Mouse (Mus musculus) spleen, adult 18-20 months (tissue): ENCODE results near the gene Frmd4b.

Source experiments
- DNase-seq, 2 experiments: peaks; one replicate each; pipeline ENCODE4 v3.0.0; 2022; ENCODE audit warnings: mixed read lengths in 2 of 2

Gene Frmd4b

DNA sequence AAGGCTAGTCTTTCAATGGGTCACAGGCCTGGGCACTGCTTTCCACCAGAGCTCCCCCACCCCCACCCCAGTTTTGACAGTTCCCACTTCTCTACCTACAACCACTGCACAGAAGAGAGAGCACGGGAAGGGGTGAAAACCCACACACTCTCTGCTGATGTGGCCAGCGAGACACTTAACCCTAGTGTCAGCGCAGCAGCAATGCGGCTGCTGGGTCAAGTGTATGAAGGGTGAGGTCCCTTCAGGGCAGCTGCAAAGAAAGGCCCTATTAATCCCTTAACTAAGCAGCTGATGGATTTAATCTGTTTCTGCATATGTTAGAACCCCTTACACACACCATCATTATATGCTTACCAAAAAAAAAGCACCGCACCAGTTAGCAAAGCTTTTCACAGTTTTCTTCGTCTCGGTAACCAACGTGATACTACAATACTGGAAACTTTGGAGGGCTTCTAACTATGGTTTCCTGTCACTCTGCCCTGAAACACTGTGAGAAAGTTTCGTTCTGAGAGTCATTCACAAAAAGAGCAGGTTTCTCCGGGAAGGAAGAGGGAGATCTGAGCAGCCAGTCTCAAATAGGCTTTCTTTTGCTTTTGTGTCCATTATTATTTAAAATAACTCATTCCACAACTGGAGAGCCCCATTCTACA is 264.7 kb downstream of the Frmd4b start:
- no peak for DNase-seq

DNA sequence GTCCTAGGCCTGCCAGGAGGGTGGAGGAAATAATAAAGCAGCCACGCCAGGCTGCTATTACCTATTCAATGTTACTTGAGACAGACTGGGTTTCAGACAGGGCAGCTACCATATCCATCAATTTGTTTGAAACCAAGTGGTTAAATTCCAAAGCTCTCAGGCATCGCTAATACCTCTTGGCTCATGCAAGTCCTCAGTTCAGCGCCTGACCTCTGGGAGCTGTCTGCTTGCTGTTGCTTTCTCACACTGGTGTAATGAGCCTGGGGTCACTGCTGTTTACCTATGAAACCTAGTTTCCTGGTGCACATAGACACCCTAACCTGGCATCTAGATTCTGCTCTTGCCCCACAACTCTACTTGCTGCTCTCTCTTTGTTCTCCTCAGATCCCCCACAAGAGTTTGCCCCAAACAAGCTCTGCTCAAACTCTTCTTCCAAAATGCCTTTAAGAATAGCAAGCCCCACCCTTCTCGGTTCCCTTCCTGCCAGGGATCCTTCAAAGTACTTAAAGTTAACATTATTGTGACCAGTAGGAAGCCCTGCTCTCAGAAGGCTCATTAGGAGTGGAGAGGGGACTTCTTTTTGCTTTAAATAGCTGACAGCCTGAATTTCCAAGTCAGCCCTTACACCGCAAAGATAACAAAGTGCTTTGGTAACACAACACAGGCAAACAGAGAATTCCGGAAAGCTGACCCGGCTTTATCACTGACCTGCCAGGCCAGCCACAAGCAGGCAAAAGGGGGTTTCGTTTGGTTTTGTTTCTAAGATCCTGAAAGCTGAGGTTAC is 267.8 kb downstream of the Frmd4b start:
- DNase-seq: no peak

DNA sequence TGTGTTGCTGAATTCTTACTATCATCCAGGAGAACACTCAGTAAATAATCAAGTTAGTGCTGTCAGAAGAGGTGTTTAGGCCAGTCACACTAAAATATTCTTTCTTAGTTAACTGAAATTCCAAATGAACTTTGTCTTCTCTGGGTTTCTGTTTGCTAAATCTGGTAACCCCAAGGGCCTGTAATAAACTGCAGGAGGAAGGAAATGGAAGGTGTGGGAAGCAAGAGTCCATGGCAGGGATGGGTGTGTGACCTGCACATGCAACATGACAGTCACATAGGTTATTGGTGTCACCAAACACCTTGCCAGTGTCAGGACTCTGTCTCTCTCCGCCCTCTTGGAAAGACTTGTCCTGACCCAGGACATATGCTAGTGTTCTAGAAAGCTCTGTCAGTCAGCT is 270.4 kb downstream of the Frmd4b start:
- no peak for DNase-seq

DNA sequence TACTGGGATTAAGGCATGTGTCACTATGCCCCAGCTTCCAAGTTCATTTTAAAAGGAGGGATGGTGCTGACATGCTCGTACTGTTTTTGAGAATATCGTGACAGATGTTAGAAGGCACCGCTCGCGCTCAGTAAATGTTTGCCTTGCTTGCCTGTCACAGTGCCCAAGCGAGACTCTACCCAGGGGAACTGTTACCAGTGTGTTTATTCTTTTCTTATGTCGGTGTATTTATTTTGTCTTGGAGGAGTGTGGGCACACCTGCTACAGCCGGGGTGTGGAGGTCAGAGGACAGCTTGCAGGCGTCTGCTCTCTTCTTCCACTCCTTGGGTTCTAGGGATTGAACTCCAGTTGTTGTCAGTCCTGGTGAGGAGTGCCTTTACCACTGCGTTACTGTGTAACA is 270.8 kb downstream of the Frmd4b start:
- no peak for DNase-seq

DNA sequence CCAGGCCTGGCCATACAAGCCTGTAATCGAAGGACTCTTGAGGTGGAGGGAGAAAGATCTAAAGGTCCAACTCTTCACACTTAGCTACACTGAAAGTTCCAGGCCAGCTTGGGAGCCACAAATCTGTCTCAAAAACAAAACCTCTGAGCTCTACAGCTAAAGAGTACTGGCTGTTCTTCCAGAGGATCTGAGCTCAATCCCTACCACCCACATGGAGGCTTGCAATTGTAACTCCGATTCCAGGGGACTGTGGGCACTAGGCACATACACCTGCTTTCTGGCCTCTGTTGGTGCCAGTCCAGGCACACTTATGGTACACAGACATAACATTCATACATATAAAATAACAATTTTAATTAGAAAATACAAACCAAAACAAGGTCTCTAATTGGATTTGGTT is 271.4 kb downstream of the Frmd4b start:
- DNase-seq: no peak

DNA sequence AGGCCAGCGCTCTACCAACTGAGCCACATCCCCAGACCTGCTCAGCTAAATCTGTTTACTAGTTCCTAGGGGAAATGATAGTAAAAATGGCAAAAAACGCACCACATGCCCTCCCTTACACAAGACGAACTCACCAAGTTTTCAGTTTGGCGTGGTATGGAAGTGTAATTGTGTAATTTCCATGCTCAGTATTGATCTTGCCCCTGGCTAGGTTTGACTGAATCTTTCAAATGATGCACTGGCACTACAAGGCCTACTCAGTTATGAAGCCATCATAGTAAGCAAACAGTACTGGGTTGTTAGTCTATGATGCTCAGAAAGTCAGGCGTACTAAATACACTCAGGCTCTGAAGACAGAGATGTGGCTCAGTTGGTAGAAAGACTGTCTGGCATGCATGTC is 275.2 kb downstream of the Frmd4b start:
- DNase-seq: no peak

DNA sequence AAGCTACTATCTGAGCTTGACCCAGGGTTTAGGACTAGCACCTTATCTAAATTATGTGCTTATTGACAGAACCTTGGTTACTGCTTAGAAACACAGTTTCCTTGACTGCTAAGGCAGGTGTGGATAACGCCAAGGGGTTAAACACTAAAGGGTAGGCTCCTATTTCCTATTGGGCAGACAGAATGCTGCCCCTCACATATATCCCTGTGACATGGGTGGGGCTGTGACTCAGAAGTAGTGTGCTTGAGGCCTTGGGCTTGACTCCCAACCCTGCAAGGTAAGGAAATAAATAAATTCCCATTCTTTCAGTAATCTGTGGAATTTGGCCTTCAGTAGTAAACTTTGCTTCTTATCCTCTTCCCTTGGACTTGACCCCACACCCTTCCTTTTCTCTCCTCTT is 275.7 kb downstream of the Frmd4b start:
- no peak for DNase-seq

DNA sequence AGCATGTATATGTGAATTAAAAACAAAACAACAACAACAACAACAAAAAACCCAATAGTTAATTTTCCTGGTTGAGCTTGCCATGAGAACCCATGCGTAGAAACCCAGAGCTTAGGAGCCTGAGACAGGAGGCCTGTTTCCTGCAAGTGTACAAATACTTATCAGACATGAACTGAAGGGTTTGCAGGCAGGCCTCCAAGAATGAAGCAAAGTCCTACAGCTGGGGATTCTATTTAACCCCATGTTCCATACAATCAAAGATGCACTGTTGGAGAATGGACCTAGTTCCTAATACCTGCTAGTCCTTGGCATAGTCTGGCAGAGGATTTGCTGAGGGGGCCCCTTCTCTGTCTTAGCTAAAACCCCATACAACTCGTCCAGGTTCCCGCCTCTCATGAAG is 276.2 kb downstream of the Frmd4b start:
- DNase-seq: no peak

DNA sequence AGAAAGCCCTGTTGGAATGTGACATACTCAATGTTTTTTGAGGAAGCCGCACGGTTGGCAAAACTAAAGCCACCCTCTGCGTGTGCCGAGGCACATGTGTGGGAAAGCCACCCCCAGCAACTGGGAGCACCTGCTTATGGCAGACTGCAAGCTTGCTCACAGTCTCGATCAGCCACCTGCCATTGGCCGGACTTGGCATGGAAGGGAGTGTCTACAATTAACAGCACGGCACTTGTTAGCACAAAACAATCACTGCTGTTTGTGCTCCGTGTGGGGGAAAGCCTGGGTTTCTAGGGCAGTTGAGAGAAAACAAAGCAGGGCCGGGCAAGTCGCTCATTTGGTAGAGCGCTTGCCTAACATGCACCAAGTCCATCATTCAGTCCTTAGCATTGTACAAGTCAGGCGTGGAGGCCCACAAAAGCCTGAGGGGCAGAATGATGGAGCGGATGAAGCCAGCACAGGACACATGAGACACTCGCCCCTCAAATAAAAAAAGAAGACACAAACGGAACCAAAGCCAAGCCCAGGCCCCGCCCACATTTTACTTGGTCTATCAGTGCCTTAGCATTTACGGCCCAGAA is 277.0 kb downstream of the Frmd4b start:
- DNase-seq: no peak

DNA sequence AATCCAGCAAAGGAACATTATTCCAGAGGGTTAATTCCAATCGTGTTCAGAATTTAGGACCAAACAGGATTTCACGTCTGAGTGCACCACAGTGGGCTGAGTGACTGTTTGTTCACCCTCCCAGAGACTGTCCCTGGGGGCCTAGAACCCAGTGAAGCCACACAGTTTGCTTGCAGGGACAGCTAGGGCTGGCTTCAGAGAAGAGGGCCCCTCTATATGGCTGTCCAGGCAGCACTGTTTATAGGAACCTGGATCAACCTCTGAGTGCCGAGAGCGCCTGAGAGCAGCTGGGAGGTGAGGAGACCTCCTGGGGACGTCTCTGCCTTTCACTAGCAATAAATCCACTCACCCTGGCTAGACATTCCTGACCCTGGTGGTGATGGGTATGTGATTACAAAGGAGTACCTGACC is 278.1 kb downstream of the Frmd4b start:
- DNase-seq: no peak

DNA sequence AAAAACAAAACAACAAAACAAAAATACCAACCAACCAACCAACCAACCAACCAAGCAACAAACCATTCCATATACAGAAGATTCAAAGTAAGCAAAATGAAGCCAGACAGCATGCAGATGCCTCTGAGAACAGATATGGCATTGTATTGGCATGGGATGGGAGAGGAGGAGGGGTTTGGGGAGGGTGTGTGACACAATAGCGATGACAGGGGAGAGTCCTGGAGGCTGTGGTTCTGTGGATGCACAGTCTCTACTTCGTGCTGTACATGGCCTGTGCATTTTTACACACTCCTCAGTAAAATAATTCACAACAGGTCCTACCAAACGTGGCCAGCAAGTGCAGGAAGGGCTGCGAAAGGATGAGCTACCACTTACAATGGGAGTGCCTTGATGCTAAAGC is 278.5 kb downstream of the Frmd4b start:
- no peak for DNase-seq

DNA sequence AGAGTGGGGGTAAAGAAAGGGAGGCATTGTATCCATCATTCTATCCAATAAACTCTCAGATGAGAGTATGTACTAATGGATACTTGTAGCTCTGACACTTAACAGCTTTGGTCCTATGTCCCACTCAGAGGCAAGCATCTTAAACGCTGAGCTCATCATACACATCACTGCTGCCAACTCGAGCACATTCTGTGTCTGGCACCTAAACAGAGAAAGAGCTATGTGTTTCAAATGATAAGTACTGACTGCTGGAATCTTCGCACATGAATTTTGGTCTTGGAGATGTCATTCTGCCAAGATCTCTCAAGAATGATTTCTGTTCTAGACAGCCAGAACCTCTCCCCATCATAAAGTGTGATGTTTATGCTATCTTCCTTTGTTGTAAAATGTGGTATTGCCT is 284.0 kb downstream of the Frmd4b start:
- no peak for DNase-seq

DNA sequence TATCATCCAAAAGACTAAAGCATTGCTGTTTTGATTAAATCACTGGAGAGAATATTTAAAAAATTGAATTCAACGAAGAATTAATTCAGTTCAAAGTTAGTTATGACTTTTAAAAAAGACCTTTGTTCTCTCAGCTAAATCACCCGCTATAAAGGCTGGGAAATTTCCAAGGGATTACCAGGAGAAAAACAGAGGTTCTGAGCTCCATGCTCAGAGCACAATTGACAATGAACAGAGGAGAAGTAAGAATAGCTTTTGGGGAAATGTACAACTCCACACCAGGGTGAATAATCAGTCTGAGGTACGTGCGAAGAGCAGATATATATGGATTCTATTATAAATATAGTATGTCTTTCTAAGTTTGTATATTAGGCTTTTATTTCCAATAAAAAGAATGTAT is 293.4 kb downstream of the Frmd4b start:
- DNase-seq: no peak

DNA sequence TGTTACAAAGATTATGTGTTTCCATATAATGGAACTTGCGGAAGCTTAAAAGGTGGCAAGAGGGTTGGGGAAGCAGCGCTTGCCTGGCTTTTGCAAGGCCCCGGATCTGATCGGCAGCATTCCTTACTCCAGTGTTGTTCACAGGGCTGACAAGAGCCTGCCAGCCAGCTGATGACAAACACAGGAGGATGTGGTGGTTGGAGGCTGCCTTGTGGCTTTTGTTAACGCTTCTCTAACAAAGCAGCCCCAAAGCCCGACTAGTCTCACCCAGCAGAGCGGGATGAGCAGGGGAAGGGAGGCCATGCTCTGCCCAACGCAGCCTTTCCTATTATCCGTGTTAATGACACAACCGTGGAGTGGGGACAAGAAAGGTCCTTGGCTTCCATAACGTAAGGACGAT is 295.2 kb downstream of the Frmd4b start:
- no peak for DNase-seq

DNA sequence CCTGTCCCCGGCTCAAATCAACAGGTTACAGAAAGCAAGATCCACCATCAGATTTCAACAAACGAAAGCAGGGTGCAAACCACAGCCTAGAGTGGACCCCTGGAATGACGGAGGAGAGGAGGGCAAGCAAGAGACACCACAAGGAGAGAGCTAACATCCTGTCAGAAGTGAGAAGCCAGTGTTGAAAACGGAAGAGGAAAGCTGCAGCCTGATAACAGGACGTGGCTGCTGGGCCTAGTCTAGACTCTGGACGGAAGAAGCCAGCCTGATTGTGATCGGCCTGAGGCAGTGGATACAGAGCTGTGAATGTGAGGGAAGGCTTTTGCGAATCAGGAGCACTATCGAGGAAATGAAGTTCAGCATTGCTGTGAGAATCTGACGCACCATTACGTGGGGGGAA is 296.2 kb downstream of the Frmd4b start:
- DNase-seq: no peak

DNA sequence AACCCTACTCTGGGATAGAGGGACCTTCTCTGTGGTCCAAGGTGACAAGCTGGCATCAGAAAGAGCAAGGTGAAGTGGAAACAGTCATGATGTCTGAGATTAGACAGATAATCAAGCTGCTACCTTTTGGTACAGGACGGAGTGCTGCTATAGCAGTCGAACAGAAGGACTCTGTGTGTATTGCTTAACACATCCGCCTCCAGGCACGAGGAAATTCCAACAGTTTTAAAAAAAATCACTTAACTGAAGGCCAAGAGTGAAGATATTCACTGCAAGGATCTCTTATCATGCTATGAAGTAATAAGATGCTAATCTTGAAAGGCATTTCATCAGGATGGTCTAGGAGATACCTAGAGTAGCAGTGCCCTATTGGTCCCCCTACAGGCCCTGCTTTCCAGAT is 298.3 kb downstream of the Frmd4b start:
- no peak for DNase-seq

DNA sequence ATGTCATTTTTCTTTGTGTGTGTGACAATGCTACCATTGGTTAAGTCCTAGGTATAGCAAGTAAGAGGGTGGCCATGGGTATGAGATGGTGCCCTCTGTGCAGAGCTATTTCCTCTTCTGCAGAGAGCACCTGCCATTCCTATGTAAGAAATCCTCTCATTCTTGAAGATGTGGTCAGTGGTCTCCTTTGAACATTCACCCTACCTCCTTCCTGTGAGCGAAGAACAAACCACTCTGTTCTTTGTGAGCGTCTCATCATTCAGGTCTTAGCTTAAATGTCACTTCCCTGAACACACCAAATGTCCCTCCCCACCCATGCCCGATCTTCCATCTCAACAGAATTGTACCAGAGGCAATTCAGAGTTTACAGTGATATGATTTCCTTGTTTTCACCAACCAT is 299.4 kb downstream of the Frmd4b start:
- no peak for DNase-seq

DNA sequence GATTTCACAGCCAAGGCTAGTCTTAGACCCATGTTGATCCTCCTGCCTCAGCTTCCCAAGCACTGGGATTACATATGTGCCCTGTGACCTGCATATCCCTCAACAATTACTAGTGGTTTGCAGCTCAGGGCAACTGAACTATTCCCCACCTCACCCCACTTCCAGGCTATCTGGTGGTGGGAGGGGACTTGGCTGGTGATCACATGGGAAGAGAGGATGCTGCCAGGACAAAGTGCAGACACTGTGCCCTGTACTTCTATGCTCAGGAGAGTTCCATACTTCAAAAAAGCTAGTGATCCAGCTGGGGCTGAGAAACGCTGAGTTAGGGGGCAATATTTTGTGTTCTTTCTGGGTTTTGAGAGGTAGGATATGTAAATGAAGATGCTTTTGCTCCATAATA is 300.6 kb downstream of the Frmd4b start:
- no peak for DNase-seq

DNA sequence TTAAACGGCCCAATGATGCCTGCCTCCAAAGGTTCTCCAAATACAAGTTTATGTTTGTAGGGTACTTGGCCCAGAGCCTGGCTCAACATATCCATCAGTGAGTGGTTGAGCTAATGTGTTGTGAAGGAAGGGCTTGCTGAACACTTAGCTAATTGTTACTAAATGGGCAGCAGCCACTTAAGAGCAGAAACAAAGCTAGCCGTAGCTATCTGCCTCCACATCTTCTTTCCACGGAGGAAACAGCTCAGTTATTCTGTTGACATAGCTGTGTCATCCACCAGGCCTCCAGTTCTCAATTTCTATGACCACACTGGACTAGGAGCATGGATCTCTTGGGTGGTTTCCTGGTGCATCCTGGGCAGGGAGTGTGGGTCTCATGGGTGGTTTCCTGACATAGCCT is 302.0 kb downstream of the Frmd4b start:
- DNase-seq: no peak

DNA sequence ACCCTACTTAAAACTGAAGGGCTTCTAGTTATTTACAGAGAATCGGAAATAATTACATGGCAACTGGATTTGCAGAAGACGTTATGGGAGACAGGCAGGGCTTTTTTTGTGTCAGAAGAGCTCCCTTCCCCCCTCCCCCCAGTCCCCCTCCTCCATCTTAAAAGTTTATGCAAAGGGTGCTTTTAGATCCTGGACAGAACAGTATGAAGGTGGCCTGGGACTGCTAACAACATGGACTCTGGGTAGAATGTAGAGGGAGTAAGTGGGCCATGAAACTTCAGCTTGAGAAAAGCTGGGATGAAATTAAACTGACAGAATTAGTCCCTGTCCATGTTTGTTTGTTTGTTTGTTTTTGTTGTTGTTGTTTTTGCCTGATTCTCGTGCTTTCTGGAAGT is 304.8 kb downstream of the Frmd4b start:
- DNase-seq: no peak

DNA sequence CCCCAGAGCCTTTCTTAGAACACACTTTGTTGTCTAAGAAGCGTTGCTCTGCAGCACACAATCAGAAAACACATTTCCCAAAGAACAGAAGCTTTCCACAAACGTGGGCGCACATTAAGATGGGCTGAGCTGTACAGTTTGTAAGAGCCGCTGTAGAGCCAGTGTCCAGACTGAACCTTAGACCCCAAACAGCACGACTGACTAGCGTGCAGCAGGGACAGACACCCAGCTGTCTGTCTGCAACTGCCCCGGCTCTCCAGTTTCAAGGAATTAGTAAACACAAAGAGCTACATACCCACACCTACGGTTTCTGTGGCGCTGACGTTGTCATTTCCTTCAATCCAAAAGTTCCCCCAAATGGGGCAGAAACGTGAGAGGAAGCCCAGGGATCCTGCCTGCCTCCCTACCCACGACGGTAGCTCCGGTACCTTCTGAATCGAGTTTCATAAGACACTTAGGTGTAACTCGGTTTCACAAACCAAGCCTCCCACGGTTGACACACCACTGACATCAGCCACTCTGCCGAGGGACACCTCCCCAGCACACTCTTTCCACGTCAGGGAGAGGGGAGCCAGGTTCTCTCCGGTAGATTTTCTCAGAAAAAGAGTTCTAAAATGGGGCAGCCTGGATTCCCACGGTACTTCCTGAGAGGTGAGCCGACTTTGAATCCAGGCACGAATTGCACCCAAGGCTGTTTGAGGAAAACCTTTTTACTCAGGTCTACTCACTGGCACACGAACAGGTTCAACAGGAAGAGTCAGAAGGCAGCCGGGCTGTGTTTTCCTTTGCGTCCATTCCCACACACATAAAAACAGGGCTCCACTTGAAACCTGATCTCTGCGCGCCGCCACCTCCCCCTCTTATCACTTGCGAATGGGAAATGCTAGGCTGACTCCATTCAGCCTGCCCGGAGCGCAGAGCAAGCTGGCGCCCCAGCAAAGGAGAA is 305.5 kb downstream of the Frmd4b start:
- no peak for DNase-seq

DNA sequence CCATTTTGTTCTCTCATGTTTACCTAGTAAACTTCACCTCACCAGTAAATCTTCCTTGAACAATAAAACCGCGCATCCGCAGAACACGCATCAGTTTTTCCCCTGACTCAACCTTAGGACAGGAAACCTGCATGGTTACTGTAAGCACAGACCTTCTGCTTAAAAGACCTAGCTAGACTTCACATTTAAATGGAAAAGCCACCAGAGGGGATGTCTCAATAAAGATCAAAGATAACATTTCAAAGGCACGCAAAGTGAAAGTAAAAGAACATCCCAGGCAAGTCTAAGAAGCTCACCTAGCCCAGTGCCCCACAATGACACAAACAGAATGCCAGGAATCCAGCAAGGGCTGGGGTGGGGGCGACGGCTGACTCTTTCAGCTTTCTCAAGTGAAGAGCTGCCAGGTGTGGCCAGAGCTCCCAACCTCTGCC is 306.4 kb downstream of the Frmd4b start:
- no peak for DNase-seq

DNA sequence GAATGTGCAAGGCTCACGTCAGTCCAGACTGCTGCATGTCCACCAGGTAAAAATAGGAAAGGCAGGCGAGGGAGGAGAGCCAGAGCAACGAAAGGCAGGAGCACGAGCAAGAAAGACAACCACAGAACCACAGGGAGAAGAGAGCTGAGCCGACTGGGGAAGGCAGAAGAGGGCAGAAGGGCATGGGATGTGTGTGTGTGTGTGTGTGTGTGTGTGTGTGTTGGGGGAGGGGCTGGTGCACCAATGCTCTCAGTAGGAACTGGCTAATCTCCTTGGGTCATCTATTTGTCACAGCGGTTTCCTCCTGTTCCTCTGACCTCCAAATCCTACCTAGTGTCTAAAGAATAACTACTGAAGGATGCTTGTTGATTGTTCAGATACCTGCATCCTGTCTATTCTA is 308.2 kb downstream of the Frmd4b start:
- no peak for DNase-seq
